ENCODE assay signal across 9 mouse cellular contexts in genomic region chr1:134097080-134097855, GRCm38 (mm10). TPM values are rescaled to one million over a fixed set of nuclear protein-coding genes. Genes with fewer than 3 reads are reported as not detected.
DNase-seq lines count a peak whose midpoint lies in the region; ATAC-seq lines count a peak whose summit lies in the region.
"Had no signal": no experiment of that assay in that cellular context is flagged by ENCODE, and none has a peak within 500 bp of the region (broad histone marks: within the 10 kb centered on the region; RNA-seq: fewer than 3 reads in every experiment).

No protein-coding gene starts in this region.

- H3K27ac ChIP-seq in embryonic facial prominence, embryonic 14.5 days (replicated peaks; ENCODE audit: low read depth, low read length), result peak overlapping the region; percentile 89
- peak overlapping the region; percentile 75 for H3K27ac ChIP-seq in hindbrain, embryonic 14.5 days
- H3K27ac ChIP-seq in midbrain, embryonic 13.5 days, result peak overlapping the region; percentile 89

- DNase-seq in kidney, adult 11 months, result peak; percentile 4
- no peak for DNase-seq in kidney, adult 18-20 months
- DNase-seq in embryonic facial prominence, embryonic 14.5 days (ENCODE audit: low spot score), result no peak
- no peak for DNase-seq in hindbrain, embryonic 14.5 days (ENCODE audit: low spot score)
- no peak for DNase-seq in left cerebral cortex, postnatal 25 days (ENCODE audit: low spot score in 2 of 2)
- no peak for DNase-seq in natural killer cell, adult 2 months (ENCODE audit: low spot score in 2 of 2)
- no peak for DNase-seq in spleen, postnatal 36 days (ENCODE audit: low spot score in 2 of 2)
- DNase-seq: kidney, postnatal 36 days had no signal

- WGBS in embryonic facial prominence, embryonic 14.5 days, result 91% methylated on average over 7 of the region's 7 CpGs
- WGBS in hindbrain, embryonic 14.5 days, result 83% methylated on average over 7 of the region's 7 CpGs
- 80% methylated on average over 7 of the region's 7 CpGs for WGBS in midbrain, embryonic 13.5 days

- H3K4me1 ChIP-seq in embryonic facial prominence, embryonic 14.5 days (ENCODE audit: control insufficient read depth, insufficient read depth, low read length), result peaks cover 57% of the 10 kb centered on the region
- H3K4me1 ChIP-seq in hindbrain, embryonic 14.5 days (replicated peaks; ENCODE audit: control insufficient read depth, insufficient read depth, low read length), result peaks cover 28% of the 10 kb centered on the region
- H3K4me1 ChIP-seq in midbrain, embryonic 13.5 days (replicated peaks), result peaks cover 79% of the 10 kb centered on the region

- H3K4me3 ChIP-seq in embryonic facial prominence, embryonic 14.5 days (ENCODE audit: low read depth, low read length), result no peak overlapping the region
- H3K4me3 ChIP-seq in hindbrain, embryonic 14.5 days (replicated peaks; ENCODE audit: low read length), result no peak overlapping the region
- no peak overlapping the region for H3K4me3 ChIP-seq in midbrain, embryonic 13.5 days (replicated peaks)

- ATAC-seq in embryonic facial prominence, embryonic 14.5 days (ENCODE audit: low read depth), result no peak
- no peak for ATAC-seq in hindbrain, embryonic 14.5 days (ENCODE audit: low FRiP score)
- ATAC-seq in midbrain, embryonic 13.5 days, result no peak

- no peaks in the 10 kb centered on the region for H3K9me3 ChIP-seq in embryonic facial prominence, embryonic 14.5 days (ENCODE audit: control insufficient read depth, low read length)
- H3K9me3 ChIP-seq in hindbrain, embryonic 14.5 days (ENCODE audit: control insufficient read depth, low read length), result no peaks in the 10 kb centered on the region
- H3K9me3 ChIP-seq in midbrain, embryonic 13.5 days, result no peaks in the 10 kb centered on the region

- intact Hi-C loops in left cerebral cortex, postnatal 25 days (cut with DNase I), result no loop called here

- H3K9ac ChIP-seq in embryonic facial prominence, embryonic 14.5 days (ENCODE audit: low read depth, low read length), result no peak overlapping the region
- H3K9ac ChIP-seq in hindbrain, embryonic 14.5 days, result no peak overlapping the region
- no peak overlapping the region for H3K9ac ChIP-seq in midbrain, embryonic 13.5 days (replicated peaks)

- H3K4me2 ChIP-seq in embryonic facial prominence, embryonic 14.5 days (ENCODE audit: low read depth, low read length), result no peak overlapping the region
- H3K4me2 ChIP-seq in hindbrain, embryonic 14.5 days (replicated peaks), result no peak overlapping the region
- no peak overlapping the region for H3K4me2 ChIP-seq in midbrain, embryonic 13.5 days (replicated peaks)

- H3K36me3 ChIP-seq in embryonic facial prominence, embryonic 14.5 days (ENCODE audit: control insufficient read depth, insufficient read depth, low read length), result no peaks in the 10 kb centered on the region
- no peaks in the 10 kb centered on the region for H3K36me3 ChIP-seq in hindbrain, embryonic 14.5 days (replicated peaks; ENCODE audit: control insufficient read depth, insufficient read depth)
- no peaks in the 10 kb centered on the region for H3K36me3 ChIP-seq in midbrain, embryonic 13.5 days

- H3K27me3 ChIP-seq in embryonic facial prominence, embryonic 14.5 days (replicated peaks; ENCODE audit: control insufficient read depth, insufficient read depth, low read length), result no peaks in the 10 kb centered on the region
- no peaks in the 10 kb centered on the region for H3K27me3 ChIP-seq in hindbrain, embryonic 14.5 days (ENCODE audit: control insufficient read depth, insufficient read depth, low read length)
- H3K27me3 ChIP-seq in midbrain, embryonic 13.5 days, result no peaks in the 10 kb centered on the region

RNA-seq across cellular contexts. Expression of gene Chit1, which starts 13.8 kb away (rescaled TPM):
- polyA plus RNA-seq in embryonic facial prominence, embryonic 14.5 days (2014; fragmentation: Nextera tagmentation; extraction: Ambion mirVana), result 0.18 and 0.43 TPM in 2 replicates
- 0.20 and 0.23 TPM in 2 replicates for polyA plus RNA-seq in hindbrain, embryonic 14.5 days (2014; fragmentation: Nextera tagmentation; extraction: Ambion mirVana)
- polyA plus RNA-seq in midbrain, embryonic 13.5 days (2015; fragmentation: Nextera tagmentation; extraction: Ambion mirVana), result 0.09 and 0.27 TPM in 2 replicates
- total RNA-seq in left cerebral cortex, postnatal 25 days (2021), result not detected

RNA-seq across cellular contexts. Expression of gene Btg2, which starts 18.3 kb away (rescaled TPM):
- 37.9 and 41.3 TPM in 2 replicates for polyA plus RNA-seq in embryonic facial prominence, embryonic 14.5 days (2014; fragmentation: Nextera tagmentation; extraction: Ambion mirVana)
- 26.3 and 29.0 TPM in 2 replicates for polyA plus RNA-seq in hindbrain, embryonic 14.5 days (2014; fragmentation: Nextera tagmentation; extraction: Ambion mirVana)
- polyA plus RNA-seq in midbrain, embryonic 13.5 days (2015; fragmentation: Nextera tagmentation; extraction: Ambion mirVana), result 109 and 110 TPM in 2 replicates
- total RNA-seq in left cerebral cortex, postnatal 25 days (2021), result 10 to 100 TPM; 15.1 to 29.0 TPM
